Mouse (Mus musculus) hindbrain, embryonic 12.5 days (tissue): ENCODE results near the gene Kif26b. TPM values are rescaled to one million over a fixed set of nuclear protein-coding genes. Genes with fewer than 3 reads are reported as not detected.

Experiments
- ATAC-seq: fragments of 200-750 bp; cut with Nextera tagmentation; 2 replicates; pipeline ENCODE4 v1.8.0; 2017; ENCODE audit warnings: moderate TSS enrichment; ENCODE audit not compliant: low FRiP score
- H3K27ac ChIP-seq: fragments of 300-500 bp; sonication (generic); 2 replicates; pipeline ENCODE4 v1.5.1; 2016; ENCODE audit warnings: mild to moderate bottlenecking
- H3K27me3 ChIP-seq: fragments of 300-500 bp; sonication (generic); 2 replicates; pipeline ENCODE4 v1.6.1; 2016; ENCODE audit warnings: mild to moderate bottlenecking
- H3K36me3 ChIP-seq: fragments of 300-500 bp; sonication (generic); 2 replicates; pipeline ENCODE4 v1.6.1; 2016; ENCODE audit warnings: mild to moderate bottlenecking
- H3K4me1 ChIP-seq: fragments of 300-500 bp; sonication (generic); 2 replicates; pipeline ENCODE4 v1.6.1; 2016
- H3K4me2 ChIP-seq: fragments of 300-500 bp; sonication (generic); replicated peaks from 2 replicates; pipeline ENCODE4 v1.6.1; 2016; ENCODE audit warnings: mild to moderate bottlenecking
- H3K4me3 ChIP-seq: fragments of 300-500 bp; sonication (generic); 2 replicates; pipeline ENCODE4 v1.5.1; 2016; ENCODE audit warnings: mild to moderate bottlenecking
- H3K9ac ChIP-seq: fragments of 300-500 bp; sonication (generic); 2 replicates; pipeline ENCODE4 v1.6.1; 2016; ENCODE audit warnings: mild to moderate bottlenecking, moderate library complexity
- H3K9me3 ChIP-seq: fragments of 300-500 bp; sonication (generic); replicated peaks from 2 replicates; pipeline ENCODE4 v1.6.1; 2016; ENCODE audit warnings: mild to moderate bottlenecking
- WGBS: fragments of 180-500 bp; shearing (Covaris S2); methylation state at CpG from one replicate; pipeline ENCODE4 v1.1.7; 2016; 5-methylcytosine and 5-hydroxymethylcytosine counted together
- polyA plus RNA-seq: library from polyadenylated mRNA; unstranded; fragments of >200 nt; fragmentation: Nextera tagmentation; extraction: Ambion mirVana; gene quantifications from 2 replicates; pipeline ENCODE4 v1.2.1, GENCODE M21; 2016

Gene Kif26b
- polyA plus RNA-seq, 1 experiment from 2014 or later = 13.3 TPM

DNA sequence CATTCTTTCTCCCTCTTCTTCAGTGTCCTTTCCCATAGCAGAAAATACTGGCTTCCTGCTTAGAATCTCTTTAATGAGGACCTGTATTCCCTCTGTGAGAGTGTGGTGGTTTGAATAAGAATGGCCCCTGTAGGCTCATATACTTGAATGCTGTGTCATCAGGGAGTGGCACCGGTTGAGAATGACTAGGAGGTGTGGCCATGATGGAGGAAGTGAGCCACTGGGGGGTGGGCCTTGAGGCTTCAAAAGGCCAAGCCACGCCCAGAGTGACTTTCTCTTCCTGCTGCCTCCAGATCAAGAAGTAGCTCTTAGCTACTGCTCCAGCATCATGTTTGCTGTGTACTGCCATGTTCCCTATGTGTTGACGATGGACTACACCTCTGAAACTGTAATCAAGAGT is 15.7 kb downstream of the Kif26b start:
- peaks cover 2% of the 10 kb centered on the region; the same call in 1 of the 2 replicates for H3K27me3 ChIP-seq
- H3K27ac ChIP-seq = no peak overlapping the region
- no peaks in the 10 kb centered on the region for H3K9me3 ChIP-seq
- no peak overlapping the region for H3K4me3 ChIP-seq
- H3K36me3 ChIP-seq = no peaks in the 10 kb centered on the region
- WGBS = 90% methylated on average over 3 of the region's 3 CpGs
- H3K4me2 ChIP-seq = no peak overlapping the region
- H3K9ac ChIP-seq = no peak overlapping the region
- no peak for ATAC-seq
- H3K4me1 ChIP-seq = no peaks in the 10 kb centered on the region; the same call in 1 of the 2 replicates

DNA sequence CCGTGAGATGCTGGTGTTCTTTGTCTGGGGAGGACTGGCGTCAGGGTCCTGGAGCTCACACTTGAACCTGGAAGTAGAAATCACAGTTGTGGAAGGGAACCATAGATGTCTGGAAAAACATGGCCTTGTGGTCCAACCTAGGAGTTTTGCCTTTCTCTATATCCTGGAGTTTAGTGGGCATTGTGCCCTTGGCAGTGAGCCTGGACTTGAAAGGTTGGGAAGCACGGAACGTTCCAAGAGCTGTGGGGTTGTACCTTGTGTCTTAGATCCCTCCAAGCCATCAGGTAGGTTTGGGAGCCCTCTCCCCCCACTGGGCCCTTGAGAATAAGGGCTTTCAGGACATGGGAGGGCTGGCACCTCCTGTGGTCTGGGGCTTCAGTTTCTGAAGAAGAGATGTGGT is 20.7 kb downstream of the Kif26b start:
- ATAC-seq = no peak
- Histone ChIP-seq H3K36me3 (no peaks in the 10 kb centered on the region), H3K27me3 (peaks cover 2% of the 10 kb centered on the region; the same call in 1 of the 2 replicates), H3K9ac (no peak overlapping the region), H3K4me2 (no peak overlapping the region), H3K27ac (no peak overlapping the region), H3K9me3 (no peaks in the 10 kb centered on the region), H3K4me3 (no peak overlapping the region), H3K4me1 (peaks cover 24% of the 10 kb centered on the region)
- WGBS = 94% methylated on average over 4 of the region's 4 CpGs

DNA sequence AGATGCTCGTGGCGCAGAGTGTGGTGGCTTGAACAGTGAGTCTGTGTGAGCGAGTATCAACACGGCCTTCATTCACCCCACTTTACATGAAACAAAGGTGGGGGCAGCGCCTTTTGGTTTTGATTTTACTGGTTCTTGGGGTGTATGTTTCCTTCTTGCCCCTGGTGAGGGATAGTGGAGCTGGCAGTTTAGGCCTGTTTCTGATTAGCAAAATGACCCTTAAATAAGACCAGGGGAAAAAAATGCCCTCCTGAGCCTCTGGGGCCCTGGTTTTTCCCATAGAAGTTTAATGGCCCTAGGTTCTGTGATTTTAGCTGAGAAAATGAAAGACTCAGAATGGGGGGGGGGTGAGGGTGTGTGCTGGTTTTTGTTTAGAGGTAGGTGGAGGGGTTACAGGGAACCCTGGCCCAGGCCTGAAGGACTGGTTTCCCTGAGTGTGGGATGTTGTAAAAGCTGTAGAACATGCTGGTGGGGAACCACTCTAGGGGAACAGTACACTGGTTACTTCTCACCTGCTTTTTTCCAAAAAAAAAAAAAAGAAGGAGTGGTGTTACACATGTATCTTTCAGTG is 21.6 kb downstream of the Kif26b start:
- peaks cover 2% of the 10 kb centered on the region; the same call in 1 of the 2 replicates for H3K27me3 ChIP-seq
- WGBS = 72% methylated on average over 5 of the region's 5 CpGs
- H3K4me2 ChIP-seq = no peak overlapping the region
- no peak overlapping the region for H3K9ac ChIP-seq
- peaks cover 24% of the 10 kb centered on the region for H3K4me1 ChIP-seq
- H3K27ac ChIP-seq = no peak overlapping the region
- no peaks in the 10 kb centered on the region for H3K36me3 ChIP-seq
- H3K4me3 ChIP-seq = no peak overlapping the region
- H3K9me3 ChIP-seq = no peaks in the 10 kb centered on the region
- ATAC-seq = no peak

DNA sequence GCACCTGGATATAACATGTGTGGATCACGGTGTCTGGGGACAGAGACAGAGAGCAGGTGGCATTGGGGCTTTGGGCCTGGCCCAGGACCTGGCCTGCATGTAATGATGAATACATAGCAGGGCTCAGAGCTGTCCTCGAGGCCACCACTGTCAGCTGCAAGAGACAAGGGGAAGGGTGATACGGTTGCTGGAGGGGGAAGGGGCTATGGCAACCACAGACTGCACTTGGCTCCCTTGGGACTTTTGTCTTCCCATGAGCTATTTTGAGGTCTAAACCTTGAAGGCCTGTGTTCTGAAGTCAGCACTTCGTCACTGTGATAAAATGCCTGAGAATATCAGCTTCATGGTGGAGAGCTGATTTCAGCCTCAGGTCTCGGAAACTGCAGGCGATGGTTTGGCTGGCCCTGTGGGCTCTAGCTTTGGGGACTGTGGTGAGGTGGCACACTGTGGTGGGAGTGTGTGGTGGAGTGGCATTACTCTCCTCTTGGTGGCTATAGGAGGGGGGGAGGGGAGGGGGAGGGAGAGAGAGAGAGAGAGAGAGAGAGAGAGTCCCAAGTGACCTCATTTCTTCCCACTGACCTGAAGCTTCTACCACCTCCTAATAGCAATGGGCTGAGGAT is 23.5 kb downstream of the Kif26b start:
- no peak overlapping the region for H3K9ac ChIP-seq
- WGBS = 89% methylated on average over 6 of the region's 6 CpGs
- no peak for ATAC-seq
- H3K4me1 ChIP-seq = peaks cover 24% of the 10 kb centered on the region
- H3K4me2 ChIP-seq = no peak overlapping the region
- H3K27ac ChIP-seq = no peak overlapping the region
- peaks cover 2% of the 10 kb centered on the region; the same call in 1 of the 2 replicates for H3K27me3 ChIP-seq
- no peak overlapping the region for H3K4me3 ChIP-seq
- no peaks in the 10 kb centered on the region for H3K36me3 ChIP-seq
- H3K9me3 ChIP-seq = no peaks in the 10 kb centered on the region

DNA sequence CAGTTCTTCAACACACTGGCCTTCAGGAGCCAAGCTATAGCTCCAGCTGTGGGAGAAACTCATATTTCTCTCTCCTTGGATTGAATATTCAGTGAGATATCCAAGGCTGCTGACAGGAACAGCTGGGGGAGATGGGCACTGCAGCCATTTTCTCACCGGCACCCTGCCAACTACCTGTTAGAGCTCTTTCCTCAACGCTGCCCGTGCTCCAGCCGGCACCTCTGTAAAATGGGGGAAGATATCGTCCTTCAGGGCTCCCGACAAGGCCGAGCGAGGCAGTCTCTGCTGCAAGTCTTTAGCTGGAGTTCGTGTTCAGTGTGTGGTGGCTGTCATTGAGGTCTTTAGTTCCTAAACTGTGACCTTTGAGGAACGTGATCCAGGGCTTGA is 24.0 kb downstream of the Kif26b start:
- no peaks in the 10 kb centered on the region for H3K9me3 ChIP-seq
- 65% methylated on average over 10 of the region's 10 CpGs for WGBS

DNA sequence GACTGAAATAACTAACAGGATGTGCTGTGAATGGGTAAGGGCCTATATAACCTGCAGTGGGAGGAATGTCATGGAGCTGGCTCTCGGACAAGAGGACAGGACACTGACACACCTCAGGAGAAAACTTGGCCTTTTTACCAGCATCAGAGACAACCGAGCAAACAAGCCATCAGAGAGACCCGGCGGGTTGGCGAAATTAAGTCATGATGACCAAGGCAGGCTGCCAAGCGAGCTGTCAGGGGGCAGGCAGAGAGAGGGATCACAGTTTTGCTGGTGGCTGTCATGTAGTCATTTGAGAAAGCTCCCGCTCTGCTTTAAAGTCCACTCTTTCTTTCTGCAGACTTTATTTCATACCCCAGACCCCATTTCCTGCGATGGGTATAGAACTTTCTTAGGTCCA is 27.3 kb downstream of the Kif26b start:
- H3K9ac ChIP-seq = no peak overlapping the region
- H3K4me3 ChIP-seq = no peak overlapping the region
- H3K4me1 ChIP-seq = peaks cover 24% of the 10 kb centered on the region
- no peak overlapping the region for H3K4me2 ChIP-seq
- peaks cover 9% of the 10 kb centered on the region; the same call in 1 of the 2 replicates for H3K9me3 ChIP-seq
- no peak overlapping the region for H3K27ac ChIP-seq
- WGBS = 92% methylated on average over 8 of the region's 8 CpGs
- no peaks in the 10 kb centered on the region for H3K27me3 ChIP-seq
- no peak for ATAC-seq
- no peaks in the 10 kb centered on the region for H3K36me3 ChIP-seq

More for the DNA sequence above, 24.0 kb downstream of the Kif26b start:
- ATAC-seq = no peak
- H3K27ac ChIP-seq = no peak overlapping the region
- H3K9ac ChIP-seq = no peak overlapping the region
- no peaks in the 10 kb centered on the region for H3K36me3 ChIP-seq
- peaks cover 2% of the 10 kb centered on the region; the same call in 1 of the 2 replicates for H3K27me3 ChIP-seq
- H3K4me3 ChIP-seq = no peak overlapping the region
- peaks cover 24% of the 10 kb centered on the region for H3K4me1 ChIP-seq
- no peak overlapping the region for H3K4me2 ChIP-seq

DNA sequence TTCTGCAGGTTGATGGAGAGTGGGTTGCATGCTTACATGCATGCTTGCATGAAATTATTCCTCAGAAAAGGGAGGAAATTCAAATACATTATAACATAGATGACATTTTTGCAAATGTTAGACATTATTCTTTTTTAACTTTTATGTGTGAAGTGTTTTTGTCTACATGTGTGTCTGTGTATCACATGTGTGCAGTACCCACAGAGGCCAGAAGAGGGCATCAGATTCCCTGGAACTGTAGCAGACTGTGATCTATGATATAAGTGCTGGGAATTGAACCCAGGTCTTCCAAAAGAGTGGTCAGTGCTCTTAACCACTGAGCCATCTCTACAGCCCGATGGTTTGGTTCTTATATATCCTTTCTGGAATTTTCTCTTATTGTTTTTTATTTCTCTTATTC is 31.1 kb downstream of the Kif26b start:
- peaks cover 9% of the 10 kb centered on the region; the same call in 1 of the 2 replicates for H3K9me3 ChIP-seq
- H3K27ac ChIP-seq = no peak overlapping the region
- H3K9ac ChIP-seq = no peak overlapping the region
- no peak overlapping the region for H3K4me3 ChIP-seq
- no peak for ATAC-seq
- 0 out of 2 replicates have a peak, but pooled peaks cover 2% of the 10 kb centered on the region for H3K4me1 ChIP-seq
- no peaks in the 10 kb centered on the region for H3K36me3 ChIP-seq
- H3K27me3 ChIP-seq = no peaks in the 10 kb centered on the region
- 100% methylated on average over 1 of the region's 1 CpGs for WGBS
- no peak overlapping the region for H3K4me2 ChIP-seq

DNA sequence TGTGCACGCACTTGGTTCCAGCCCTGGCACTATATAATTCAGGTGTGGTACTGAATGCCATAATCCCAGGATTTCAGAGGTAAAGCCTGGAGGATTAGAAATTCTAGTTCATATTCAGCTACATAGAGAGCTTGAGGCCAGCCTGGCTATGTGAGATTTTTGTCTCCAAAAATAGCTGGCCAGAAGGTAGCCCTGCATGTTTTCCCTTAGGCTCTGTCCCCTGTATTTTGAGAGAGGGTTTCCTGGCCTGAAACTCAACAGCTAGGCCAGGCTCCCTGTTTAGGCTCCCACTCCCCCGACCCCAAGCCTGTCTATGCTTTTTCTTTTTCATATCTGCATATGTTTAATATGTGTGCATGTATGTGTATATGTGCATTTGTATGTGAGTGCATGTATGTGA is 34.9 kb downstream of the Kif26b start:
- Histone ChIP-seq H3K36me3 (no peaks in the 10 kb centered on the region), H3K4me2 (no peak overlapping the region), H3K9ac (no peak overlapping the region), H3K4me1 (peaks cover 19% of the 10 kb centered on the region), H3K9me3 (peaks cover 9% of the 10 kb centered on the region; the same call in 1 of the 2 replicates), H3K27ac (no peak overlapping the region), H3K4me3 (no peak overlapping the region), H3K27me3 (no peaks in the 10 kb centered on the region)
- 84% methylated on average over 2 of the region's 2 CpGs for WGBS
- ATAC-seq = no peak

DNA sequence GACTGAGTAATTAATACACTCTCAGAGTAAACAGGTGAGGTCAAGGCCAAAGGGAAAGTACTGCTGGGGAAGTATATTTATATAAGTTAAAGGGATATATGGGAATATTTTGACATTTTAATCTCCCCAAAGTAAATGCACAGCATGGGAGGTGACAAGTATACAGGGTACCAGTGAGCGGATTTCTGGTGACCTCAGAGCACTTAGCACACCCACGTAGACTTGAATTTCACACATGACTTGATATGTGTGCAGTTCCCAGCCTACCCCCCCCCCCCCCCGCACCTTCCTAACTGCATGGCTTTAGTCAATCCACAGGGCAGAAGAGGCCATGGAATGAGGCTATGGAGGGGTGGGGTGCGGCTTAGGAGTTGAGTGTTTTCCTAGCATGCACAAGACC is 35.9 kb downstream of the Kif26b start:
- no peak overlapping the region for H3K9ac ChIP-seq
- no peak for ATAC-seq
- peaks cover 25% of the 10 kb centered on the region for H3K4me1 ChIP-seq
- H3K36me3 ChIP-seq = no peaks in the 10 kb centered on the region
- H3K4me2 ChIP-seq = no peak overlapping the region
- peaks cover 5% of the 10 kb centered on the region; the same call in 1 of the 2 replicates for H3K9me3 ChIP-seq
- WGBS = 60% methylated on average over 4 of the region's 4 CpGs
- H3K4me3 ChIP-seq = no peak overlapping the region
- no peak overlapping the region for H3K27ac ChIP-seq
- no peaks in the 10 kb centered on the region for H3K27me3 ChIP-seq

DNA sequence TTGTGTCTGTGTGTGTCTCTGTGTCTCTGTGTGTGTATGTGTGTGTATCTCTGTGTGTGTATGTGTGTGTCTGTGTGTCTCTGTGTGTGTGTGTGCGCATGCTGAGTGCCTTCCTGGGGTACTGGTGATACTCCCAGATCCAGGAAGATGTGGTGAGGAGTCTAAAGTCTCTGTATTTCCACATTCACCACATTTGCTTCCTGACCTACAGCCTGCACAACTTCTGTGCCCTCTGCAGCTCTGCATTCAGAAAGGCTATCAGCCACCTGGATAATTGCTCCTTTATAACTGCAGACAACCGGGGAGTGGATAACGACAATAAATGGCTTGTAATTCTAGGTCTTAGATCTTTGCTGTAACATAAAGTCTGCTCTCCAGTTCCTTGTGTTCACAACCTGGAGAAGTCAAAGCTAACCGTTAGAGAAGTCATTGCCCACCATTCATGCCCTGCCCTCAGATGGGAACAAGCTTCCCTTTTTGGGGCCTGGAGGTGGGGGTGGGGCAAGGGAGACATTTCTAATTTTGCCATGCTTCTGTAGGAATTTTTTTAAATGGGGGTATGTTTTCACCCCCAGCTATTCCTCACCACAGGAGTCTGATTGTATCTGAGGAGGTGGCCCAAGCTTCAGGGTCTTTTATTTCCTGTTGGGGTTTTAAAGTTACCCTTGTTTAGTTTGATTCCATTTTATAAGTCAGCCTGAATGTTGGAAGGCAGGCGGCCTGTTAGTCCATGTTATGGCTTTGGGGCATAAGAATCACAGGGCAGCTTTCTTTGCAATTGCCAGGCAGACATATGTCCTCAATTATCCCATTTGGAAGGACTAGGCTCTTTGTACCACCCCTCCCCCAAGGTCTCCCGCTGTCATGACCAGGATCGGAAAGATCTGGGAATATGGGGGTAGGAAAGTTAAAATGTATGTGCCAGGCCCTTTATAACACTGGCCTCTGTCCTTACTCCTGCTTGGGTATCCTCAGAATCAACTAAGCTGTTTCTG is 39.9 kb downstream of the Kif26b start:
- Histone ChIP-seq H3K9ac (no peak overlapping the region), H3K4me3 (no peak overlapping the region), H3K4me2 (no peak overlapping the region), H3K27me3 (no peaks in the 10 kb centered on the region), H3K27ac (peak overlapping the region; percentile 23; the same call in 1 of the 2 replicates), H3K9me3 (no peaks in the 10 kb centered on the region), H3K4me1 (peaks cover 44% of the 10 kb centered on the region), H3K36me3 (no peaks in the 10 kb centered on the region)
- no peak for ATAC-seq
- WGBS = 64% methylated on average over 7 of the region's 7 CpGs

DNA sequence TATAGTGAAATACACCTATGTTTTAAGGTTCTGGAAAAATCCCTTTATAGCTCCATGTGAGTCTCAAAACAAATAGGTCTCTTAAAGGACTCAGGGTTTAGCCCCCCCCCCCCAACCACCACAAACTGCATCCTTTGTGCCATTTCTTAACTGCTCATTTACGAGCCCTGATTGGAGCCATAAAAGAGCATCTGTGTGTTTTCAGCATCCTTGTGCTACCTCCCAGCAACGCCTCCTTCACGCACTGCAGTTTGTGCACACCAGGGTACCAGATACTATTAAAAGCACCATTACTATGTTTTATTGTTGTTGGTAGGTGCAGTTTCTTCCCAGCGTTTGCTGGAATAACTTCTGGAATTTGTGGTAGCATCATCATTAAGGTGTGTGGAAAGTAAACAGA is 42.1 kb downstream of the Kif26b start:
- 72% methylated on average over 4 of the region's 4 CpGs for WGBS
- H3K9me3 ChIP-seq = peaks cover 13% of the 10 kb centered on the region; the same call in 1 of the 2 replicates
- H3K27ac ChIP-seq = no peak overlapping the region
- H3K4me2 ChIP-seq = no peak overlapping the region
- no peak overlapping the region for H3K9ac ChIP-seq
- ATAC-seq = no peak
- H3K27me3 ChIP-seq = no peaks in the 10 kb centered on the region
- no peaks in the 10 kb centered on the region for H3K36me3 ChIP-seq
- peaks cover 45% of the 10 kb centered on the region for H3K4me1 ChIP-seq
- no peak overlapping the region for H3K4me3 ChIP-seq

DNA sequence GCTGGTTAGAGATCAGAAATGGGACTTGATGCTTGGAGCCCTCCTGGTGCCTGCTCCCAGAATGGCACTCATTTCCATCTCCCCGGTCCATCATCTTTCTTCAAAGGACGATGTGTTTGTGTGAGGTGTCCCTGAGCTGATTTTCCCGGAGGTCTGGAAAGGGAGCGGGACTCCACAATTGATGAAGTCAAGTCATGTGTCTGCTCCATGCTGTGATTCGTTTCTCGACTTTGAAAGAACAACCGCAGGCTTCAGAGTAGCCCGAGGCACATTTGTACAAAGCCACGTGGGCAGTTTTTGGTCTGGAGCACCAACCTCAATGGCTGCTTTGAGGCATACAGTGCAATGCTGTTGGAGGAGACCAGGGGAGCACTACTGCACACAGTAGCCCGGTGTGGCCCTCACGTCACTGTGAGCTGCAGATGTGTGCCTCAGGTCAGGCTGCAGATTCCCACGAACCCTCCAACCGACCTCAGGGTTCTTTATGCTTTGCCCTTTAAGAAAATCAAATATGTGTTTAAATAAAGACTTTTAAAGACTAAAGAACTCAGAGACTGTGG is 43.0 kb downstream of the Kif26b start:
- Histone ChIP-seq H3K9ac (no peak overlapping the region), H3K4me1 (peaks cover 45% of the 10 kb centered on the region), H3K36me3 (no peaks in the 10 kb centered on the region), H3K4me3 (no peak overlapping the region), H3K27me3 (no peaks in the 10 kb centered on the region), H3K4me2 (no peak overlapping the region), H3K9me3 (peaks cover 13% of the 10 kb centered on the region; the same call in 1 of the 2 replicates), H3K27ac (no peak overlapping the region)
- ATAC-seq = no peak
- 34% methylated on average over 13 of the region's 13 CpGs for WGBS
